Mouse (Mus musculus) fibroblast of lung, adult 2 months (primary cell): ENCODE measurements at regions not wholly inside any gene's neighbourhood (a gene's known extent, or its start where the extent isn't known, plus 50 kb on each side); places are given as distances from the start of the nearest gene placed in this dataset.

ENCODE experiments used
- DNase-seq: peaks from one replicate; pipeline ENCODE4 v3.0.0-alpha.2; 2011; ENCODE audit warnings: low read depth

DNA sequence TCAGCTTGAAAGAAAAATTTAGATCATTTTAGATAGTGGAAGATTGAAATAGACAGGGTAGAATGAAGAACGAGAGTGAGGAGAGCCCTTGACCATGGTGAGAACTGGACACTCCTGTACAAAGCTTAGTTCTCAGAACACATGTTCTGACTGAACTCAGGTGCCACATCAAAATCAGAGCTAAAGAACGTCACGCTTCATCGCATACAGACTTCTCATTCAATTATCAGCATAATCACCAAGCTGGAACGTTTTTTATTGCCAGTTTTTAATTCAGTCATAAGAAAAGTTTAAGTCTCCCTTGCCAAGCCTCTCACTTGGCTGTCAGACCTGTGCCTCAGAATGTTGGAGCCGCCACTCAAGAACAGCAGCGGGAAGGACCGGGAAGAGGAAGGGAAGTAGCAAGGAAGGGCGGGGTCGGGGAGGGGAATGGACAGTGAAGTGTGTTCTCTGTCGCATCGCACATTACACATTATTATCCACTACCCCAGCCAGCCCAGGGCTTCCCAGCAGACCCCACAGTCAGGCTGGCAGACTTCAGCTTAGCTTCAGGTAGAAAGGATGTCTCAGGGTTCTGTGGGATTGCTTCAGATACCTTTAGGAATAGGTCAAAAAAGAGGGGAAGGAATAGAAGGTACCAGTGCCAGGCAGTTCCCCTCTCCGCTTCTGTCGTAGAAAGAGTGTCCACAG, 140.1 kb upstream of the Smim15 start:
- DNase-seq, result no peak

DNA sequence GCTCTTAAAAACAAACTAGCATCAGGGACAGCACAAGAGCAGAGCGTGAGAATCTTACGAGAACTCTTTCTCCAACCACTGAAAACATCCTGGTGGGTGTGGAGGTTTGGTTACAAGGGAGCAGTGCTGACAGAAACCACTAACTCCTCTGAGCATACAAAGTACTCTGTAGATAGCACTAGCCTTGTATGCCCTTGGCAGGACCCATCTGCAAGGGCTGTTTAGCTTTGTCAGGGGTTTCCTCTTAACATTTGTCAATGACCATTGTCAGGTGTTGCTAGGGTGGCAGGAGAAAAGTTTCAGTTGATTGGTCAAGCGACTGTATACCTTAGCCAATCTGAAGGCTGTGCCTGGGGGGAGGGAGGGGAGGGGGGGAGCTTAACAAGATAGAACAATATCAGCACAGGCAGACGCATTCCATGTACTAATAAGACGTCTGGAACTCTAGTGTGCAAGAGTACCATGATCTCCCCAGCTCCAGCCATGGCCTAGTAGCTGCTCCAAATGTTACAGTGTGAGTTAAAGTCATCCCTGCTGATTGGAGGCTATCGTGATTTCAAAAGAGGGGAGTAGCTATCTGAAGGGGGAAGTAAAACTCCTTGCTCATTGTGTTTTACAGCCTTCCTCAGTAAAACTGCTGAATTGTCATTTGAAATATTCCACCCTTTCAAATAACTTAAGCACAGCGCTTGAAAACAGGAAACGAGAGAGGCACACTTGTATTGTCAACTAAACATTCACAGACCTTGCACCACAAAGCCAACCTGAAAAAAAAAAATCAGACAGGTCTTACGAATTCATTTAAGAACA, 140.9 kb upstream of the Smim15 start:
- DNase-seq, result no peak

DNA sequence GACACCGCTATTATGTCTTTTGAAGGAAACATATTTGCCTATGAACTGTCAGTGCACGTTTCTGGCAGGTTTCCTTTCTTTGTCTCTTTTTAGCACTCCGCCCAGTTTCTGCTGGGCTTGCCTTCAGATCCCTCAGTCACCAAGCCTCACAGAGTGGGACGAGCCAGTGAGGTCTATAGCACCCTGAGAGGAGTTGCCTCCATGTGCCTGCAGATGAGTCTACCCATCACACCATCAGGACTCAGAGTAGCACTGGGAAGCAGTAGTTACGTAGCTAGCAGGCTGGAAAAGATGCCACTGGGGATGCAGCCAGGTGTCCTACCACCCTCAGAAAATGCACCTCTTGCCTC, 141.5 kb upstream of the Smim15 start:
- DNase-seq, result no peak

DNA sequence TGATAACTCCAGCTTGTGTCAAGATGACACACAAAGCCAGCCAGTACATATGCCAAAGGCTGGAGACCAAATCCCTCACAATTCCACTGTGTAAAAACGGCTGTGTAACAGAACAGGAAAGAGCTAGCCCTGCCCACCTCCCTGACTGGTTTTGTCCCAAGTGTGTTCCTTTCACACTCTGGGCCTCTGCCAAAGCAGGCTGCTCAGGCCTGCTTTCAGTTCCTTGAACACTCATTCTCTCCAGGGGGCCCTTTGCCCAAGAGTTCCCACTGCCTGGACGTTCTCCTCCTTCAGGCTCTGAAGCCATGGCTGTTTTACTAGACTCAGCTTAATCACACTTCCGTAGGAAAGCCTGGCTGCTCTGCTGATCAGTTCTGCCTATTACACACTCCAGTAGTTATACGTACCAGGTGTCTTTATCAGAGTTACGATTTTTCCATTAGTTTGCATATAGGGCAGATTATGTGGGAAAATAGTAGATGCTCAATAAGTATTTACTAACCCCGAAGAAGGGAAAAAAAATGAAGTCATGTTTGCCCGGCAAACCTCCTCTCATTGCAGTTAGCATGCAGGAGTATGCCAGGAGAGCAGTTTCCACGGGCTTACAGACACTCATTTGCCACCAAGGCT, 144.5 kb upstream of the Smim15 start:
- DNase-seq, result peak; percentile 73

DNA sequence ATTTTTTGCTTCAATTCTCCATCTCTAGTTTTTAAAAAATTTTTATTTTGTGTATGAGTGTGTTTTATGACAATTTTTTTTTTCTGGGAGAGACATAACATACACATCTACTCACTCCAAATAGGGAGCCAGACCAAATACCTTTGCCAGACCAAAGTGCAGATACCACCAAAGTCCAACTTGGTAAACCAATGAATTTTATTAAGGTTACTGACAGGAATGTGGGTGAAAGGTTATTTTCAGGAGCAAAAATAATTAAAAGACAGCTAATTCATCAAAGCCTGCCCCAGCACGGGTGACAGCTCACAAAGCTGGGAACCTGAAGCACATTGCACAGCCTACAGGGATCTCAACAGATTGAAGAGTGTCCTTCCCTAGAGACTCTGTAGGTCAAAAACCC, 146.6 kb upstream of the Smim15 start:
- DNase-seq, result no peak

DNA sequence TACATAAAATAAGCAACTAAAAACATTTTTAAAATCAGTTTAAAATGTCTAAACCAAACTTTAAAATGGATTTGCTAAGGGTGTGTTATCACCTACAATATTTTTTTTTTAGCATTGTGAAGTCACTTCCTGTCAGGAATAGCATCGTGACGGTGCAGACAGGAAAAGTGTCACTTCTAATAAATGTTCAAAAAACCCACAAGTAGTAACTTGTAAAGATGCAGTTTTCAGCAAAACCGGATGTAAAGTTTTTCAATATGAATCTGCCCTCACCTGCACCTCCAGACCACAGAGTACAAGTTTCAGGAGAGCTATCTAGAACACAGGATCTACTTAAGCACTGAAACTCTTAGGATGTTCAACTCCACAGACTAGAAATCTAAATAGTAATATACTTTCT, 147.1 kb upstream of the Smim15 start:
- no peak for DNase-seq

DNA sequence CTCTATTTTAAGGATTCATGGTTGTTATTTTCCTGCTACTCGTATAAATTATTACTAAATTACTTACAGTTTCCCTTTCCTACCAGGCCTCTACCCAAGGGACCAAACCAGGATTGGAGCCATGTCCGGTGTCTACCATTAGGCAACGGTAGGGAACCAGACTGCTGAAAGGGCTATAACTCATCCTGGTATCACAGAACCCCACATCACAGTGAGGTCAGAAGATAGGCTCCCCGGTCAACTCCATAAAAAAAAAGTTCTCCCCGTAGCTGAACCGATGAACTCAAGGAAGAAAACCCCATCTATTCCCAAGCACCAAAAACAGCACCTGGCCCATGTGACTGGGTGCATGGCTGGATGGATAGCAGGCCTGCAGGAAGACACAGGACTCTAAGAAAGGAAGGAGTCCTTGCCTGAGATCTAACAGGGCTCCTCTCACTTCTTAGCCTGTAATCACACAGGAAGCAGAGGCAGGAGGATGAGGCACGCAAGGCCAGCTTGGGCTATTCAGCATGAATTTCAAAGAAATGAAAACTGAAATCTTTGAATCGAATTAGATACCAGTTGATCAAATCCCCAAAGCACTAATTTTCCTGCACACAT, 150.6 kb upstream of the Smim15 start:
- DNase-seq, result no peak

DNA sequence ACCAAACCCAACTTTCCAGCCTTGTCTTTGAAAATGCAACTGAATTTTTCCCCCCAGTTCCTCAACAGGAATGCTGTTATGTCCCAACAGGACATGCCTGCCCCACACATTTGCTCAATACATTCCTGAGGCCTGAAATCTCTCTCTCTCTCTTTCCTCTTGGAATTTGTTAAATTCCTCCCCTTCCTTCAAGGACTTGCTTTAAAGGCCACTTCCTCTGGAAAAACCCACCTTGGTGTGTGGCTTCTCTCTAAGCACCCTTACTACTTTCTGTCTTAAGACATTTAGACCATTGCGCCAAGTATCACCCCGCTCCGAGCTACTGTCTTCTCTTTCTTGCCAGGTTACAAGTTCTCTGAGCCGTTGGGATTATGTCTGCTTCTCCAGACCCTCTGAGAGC, 151.2 kb upstream of the Smim15 start:
- no peak for DNase-seq

DNA sequence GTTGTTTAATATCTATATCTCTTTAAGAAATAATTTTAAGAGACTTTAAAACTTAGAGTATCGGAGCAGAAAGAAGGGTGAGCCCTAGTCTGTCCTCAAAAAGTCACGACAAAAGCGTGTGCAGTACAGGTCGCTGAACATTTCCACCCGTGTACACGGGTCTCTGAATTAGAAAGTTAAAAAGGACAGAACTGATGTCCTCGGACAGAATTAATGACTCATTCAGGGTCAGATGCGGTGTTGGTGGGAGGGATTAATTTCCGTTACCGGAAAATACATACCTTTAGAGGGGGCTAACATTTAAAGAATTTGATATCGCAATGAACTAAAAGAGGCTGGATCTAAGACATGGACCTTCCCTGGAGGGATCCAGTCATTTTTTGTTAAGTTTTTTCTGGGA, 152.3 kb upstream of the Smim15 start:
- no peak for DNase-seq

DNA sequence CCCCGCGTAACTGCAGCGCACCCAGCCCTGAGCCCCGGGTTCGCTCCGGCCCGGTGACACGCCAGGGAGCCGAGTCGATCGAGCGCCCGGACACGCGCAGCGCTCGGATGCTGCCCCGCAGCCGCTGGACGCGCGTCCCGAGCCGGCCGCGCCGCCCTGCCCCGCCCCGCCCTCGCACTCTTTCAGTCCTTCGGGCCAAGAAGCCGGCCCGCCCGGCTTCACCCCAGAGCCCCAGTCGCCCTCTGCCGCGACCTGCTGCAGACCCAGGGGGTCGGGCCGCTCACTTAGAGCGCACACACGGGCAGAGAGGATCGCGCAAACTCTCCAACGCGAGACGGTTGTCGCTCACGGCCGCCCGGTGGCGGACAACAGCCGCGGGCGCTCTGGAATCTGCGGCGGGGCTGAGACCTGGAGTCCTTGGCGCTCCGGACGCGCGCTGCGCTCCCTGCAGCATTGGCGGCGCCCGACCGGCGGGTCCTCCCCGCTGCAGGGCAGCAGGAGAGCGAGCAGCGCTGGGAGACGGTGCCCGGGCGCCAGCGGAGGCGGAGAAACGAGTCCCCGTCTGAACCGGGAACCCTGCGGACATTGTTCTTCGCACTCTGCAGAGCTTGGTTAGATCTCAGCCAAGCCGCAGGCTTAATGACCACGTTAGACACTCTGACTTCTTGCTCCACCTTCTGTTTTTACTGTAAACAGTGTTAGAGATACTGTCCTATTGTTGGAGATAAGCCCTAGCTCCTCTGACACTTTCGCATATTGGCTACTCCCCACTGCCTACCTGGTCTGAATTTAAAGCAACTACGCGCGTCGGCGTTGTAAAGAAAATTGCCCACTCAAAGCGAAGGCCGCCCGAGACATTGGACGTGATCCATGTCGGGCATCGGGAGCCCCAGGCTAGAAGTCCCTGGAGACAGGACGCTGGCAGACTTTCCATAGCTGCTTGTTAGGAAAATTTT, 153.1 kb upstream of the Smim15 start:
- peak; percentile 44 for DNase-seq

DNA sequence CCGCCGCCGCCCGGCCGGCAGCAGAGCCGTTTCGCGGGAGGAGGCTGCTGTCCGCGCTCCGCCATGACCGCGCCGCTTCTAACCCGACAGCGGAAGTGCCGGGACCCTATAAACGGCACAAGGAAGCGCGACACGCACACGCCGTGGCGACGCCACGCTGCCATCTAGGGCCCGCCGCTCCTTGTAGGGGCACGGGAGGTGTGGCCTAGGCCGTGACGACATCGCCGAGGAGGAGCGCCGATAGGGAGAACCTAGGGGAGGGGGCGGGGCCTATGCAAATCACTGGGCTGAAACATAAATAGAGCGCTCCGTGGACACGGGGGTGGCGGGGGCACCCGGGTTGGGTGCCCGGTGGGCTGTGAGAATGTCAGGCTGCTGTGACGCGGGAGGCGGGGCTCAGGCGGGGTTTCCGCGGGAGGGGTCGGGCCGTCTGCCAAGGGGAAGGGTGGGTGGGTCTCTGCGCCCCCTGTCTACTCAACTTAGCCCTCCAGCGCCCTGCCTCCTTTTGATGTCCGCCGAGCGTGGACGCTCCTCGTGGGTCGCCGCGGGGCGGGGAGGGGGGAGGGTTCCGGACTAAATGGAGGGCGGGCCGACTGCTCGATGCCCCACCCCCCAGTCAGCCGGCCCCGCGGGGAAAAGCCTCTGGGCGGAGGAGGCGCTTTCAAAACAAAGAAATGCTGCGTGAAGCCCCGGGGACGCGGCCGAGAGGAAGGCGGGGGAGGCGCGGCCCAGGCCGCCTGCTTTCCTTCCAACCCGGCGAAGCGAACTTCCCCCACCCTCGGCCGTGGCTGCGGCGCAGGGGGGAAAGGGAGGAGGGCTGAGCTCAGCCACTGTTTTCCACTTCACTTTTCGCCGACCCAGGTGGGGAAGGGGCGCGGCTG, 154.0 kb upstream of the Smim15 start:
- peak; percentile 98 for DNase-seq

DNA sequence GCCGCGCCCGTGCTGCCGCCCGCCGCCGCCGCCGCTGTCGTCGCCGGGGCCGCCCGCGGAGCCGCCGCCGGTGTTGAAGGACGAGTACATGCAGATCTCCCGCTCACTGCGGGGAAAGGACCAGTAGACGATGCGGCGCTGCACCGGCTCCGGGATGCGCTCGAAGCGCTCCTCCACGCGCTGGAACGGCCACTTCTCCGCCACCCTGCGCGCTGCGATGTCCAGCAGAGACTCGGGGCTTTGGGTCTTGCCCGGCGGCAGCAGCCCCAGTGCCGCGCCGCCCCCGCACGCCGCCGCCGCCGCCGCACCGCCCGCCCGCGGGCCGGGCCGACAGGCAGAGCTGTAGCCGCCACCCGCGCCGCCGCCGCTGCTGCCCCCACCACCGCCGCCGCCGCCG, 154.7 kb upstream of the Smim15 start:
- no peak for DNase-seq

DNA sequence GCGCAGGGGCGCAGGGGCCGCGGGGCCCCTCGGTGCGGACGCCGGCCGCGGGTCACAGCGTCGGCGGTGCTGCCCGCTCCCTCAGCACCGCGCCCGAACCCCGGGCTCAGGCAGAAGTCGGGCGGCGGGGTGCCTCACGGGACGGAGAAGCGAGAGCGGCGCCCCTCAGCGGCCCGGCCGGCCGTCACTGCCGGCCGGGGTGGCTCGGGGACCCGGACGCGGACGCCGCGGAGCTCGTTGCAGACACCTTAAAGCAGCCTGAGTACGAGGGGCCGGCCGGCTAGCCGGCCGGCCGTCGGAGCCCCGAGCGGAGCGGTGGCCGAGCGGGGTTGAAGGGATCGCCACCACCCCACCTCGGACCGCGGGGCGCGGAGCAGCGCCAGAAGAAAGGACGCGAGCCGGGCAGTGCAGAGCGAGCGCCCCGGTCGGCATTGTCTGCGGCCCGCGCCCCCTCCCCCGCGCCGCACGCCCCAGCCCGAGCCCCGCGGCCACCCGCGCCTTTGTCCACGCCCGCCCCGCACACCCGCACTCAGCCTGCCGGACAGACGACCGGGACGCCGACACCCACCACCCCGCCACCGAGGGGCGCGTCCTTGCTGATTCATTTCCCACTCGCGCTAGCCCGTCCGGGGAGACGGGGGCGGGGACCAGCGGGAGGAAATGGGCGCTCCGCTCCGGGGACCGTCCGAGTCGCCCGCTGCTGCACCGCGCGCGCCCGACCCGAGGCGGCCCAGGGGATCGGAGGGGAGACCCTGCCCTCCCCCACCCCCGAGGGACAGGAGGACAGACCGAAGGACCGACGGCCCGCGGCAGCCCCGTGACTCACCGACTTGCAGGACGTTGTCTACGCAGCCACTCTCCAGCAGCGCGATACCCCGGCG, 155.4 kb upstream of the Smim15 start:
- no peak for DNase-seq

DNA sequence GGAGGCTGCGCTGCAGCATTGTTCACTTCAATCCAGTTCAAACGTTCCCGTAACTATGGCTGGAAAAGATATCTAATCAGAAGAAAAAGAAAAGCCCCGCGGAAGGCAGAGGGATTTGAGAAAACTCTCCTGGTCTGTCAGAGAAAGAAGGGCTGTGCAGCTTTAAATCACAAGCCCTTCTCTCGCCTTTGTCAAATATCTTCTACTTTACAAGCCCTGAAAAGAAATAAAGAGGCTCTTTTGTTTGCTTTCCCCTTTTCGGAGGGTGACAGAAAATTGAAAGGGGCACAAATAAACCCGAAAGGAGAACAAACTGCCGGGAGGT, 156.1 kb upstream of the Smim15 start:
- DNase-seq, result no peak

DNA sequence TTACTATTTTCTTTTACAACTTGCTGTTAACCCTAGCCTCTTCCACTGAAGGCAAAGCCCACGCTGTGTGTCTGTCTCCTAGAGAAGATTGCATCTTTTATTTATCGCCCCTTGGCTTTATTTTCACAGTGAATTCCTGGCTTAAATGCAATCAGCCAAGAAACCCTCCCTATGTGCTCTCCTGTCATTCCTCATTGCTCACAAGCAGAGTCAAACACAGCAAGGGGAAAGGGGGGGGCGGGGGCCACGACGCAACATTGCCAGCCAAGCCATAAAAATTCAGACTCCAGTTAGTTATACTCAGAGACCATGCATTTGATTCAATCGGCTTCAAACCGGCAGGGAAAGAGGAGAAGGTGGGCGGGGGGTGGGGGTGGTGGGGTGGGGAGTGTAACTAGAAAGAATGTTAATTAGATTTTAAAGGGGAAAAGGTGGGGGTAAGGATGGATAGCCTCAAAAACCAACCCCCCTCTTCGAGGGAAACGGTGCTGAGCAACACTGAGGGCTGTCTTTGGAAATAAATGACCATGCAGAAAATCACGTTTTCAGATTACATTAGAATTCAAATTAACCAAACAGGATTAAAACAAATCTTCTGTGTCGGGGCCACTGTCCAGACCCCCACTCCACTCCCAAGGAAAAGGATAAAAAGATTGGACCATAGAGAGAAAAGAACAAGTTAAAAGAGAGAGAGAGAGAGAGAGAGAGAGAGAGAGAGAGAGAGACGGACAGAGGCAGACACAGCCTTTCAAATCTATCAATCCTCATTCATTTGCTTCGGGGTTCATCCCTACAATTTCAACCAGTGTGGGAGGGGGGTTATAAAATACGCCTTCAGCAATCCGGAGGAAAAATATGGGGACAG, 156.6 kb upstream of the Smim15 start:
- DNase-seq, result no peak

DNA sequence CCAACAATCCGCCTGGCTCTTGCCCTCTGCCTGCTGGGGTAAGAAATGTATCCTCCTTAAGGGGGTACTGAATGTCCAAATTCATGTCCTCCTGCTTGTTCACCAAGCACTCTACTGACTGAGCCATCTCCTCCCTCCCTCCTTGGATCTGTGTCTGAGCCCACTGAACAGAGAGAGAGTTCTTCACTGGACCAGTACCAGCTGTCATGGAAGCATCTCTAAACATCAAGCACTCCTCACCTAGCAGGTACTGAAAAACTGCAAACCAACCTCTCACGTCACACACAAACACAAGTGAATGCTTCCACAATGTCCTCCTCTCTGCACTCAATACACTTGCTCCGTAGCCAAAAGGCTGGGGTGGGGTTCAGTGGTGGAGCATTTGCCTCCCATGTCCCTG, 159.4 kb upstream of the Smim15 start:
- no peak for DNase-seq

DNA sequence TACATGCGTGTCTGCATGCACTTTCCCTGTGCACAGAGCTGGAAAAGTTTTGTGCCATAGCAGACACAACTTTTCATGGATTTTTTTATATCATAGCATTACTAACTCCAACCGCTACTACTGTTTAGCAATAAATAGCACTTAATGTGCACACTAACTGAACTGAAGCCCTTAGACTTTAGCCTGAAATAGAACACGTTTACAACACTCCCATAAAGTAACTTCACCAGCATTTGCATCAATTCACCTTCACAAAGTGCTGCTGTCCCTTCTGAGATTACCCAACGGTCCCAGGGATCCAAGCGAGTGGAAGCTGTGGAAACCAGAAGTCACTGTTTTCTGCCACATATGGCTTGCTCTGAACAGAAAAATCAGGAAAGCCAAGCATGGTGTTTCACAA, 161.9 kb upstream of the Smim15 start:
- DNase-seq, result no peak

DNA sequence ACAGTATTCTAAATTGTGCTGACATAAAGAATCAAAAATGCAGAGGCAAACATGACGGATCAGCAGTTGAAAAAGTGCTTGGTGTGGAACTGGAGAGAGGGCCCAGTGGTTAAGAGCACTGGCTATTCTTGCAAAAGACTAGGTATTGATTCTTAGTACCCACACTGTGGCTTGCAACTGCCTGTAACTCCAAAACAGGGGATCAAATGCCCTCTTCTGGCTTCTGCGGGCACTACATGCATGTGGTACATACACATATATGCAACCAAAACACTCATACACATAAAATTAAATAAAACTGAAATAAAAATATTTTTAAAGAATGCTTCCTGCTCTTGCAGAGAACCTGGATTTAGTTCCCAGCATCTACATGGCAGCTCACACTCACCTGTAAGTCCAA, 163.7 kb upstream of the Smim15 start:
- DNase-seq, result no peak

DNA sequence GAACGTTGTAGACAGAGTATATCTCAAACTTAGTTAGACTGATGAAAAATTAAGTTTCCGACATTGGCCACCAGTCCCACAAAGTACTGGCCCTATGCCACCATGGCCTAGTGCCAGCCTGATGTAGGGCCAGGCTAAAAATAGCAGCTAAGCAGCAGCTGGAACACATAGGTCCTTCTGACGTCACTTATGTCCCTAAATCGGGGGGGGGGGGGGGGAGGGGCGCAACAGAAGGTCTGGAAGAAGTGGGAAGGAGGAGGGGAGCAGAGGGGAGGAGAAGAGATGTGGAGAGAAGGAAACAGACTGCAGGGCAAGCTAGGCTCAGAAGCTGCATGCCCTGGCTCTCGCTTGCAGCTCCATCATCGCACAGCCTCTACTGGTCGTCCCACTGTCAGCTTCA, 164.7 kb upstream of the Smim15 start:
- DNase-seq, result no peak
